Mouse (Mus musculus): ENCODE results near the gene Ppp2r2d. TPM values are rescaled to one million over a fixed set of nuclear protein-coding genes. Genes with fewer than 3 reads are reported as not detected.

The Ppp2r2d gene
- total RNA-seq, 2 experiments from 2014 or later = 33.8 to 37.0 TPM

DNA sequence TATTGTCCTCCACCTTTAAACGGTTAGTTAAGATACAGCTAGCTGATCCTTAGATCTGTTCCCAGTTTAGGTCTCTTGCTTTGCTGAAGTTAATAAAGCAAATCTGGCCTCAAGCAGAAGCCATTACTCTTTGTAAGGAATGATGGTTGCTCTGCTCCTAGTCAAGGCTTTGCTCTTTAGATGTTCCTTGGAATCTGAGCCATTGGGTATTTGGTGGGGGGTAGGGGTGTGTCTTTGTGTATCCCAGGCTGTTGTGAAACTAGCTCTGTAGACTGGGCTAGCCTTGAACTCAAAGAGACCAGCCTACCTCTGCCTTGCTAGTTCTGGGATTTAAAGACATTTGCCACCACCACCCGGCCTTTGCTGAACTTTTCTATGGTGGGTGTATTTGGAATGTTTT lies 8.3 kb downstream of the Ppp2r2d start:
- no peak for ATAC-seq (replicated peaks; ENCODE audit: poor library complexity)

GRCm38 (mm10) chr7:138856670-138857069 lies 10.8 kb downstream of the Ppp2r2d start:
- no peak for ATAC-seq (replicated peaks; ENCODE audit: poor library complexity)

DNA sequence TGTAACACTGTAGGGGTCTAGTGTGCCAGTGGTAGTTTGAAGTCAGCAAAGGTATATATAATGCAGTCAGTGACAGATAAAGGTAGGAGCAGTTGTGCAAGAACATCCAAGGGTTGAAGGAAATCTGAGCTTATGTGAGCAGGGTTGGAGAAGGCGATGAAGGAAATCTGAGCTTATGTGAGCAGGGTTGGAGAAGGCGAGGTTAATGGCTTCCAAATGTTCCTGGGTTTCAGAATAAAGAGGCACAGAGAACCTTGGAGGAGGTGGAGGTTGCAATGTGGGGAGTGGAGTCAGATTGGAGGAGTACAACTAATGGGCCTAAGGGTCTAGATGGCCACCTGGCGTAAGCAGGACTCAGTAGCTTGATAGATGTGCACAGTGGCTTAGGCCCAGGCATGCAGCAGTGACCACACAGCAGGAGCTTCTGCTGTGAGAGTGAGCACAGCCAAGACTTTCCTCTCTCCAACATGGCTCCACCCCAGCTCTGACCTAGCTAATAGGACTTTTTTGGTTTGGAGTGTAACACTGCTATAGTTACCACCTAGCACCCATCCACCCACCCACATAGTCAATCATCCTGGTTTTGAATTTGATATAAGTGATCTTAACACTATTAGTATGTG lies 18.2 kb downstream of the Ppp2r2d start:
- ATAC-seq (replicated peaks; ENCODE audit: poor library complexity) = no peak

DNA sequence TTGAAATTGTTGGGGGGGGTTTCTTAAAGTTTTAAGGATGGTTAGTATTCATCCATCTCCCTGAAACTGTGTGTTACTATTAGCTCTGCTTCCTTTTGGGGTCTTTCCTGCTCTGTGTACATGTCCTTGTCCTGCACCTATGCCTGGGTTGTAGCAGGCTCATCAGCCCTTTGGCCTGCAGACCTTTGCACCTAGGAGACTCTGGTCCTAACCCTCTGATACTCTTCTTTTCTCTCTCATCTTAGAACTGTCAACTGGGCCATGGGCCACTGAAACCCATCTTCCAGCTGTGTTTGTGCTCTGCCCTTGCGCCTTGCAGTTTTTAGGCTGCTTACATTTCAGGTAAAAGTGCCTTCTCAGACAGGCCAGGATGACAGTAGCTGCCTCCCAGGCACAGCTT lies 18.9 kb downstream of the Ppp2r2d start:
- no peak for ATAC-seq (replicated peaks; ENCODE audit: poor library complexity)

GRCm38 (mm10) chr7:138867286-138867685 lies 21.4 kb downstream of the Ppp2r2d start:
- peak; percentile 48 for ATAC-seq (replicated peaks; ENCODE audit: poor library complexity)

DNA sequence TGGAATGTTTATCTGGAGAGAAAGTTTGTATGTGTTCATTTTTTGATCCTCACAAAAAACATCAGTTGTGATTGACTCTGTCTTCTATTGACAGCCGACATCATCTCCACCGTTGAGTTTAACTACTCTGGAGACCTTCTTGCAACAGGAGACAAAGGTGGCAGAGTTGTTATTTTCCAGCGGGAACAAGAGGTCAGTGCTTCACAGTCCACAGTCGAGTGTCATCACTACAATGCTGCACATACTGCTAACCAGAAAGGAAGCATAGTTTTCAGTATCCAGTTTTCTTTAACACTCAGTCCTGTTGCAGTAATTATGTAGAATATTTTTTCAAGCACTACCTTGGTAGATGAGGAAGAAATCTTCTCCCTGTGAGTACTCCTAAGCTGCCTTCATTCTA lies 22.4 kb downstream of the Ppp2r2d start:
- no peak for ATAC-seq (replicated peaks; ENCODE audit: poor library complexity)

DNA sequence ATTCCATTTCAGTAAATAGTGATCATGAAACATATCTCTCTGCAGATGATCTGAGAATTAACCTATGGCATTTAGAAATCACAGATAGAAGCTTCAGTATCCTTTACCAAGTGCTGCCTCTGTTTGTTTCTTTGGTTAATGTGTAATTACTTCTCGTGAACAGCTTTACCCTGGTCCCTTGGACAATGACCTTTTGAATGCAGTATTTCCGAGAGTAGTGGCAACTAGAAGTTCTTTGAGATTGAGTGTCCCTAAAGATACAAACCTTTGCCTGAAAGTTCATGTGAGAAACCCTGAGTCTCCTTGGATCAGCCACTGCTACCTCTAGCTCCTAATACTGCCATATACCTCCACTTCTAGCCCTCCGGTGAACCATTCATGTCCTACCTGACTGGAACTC lies 27.1 kb downstream of the Ppp2r2d start:
- no peak for ATAC-seq (replicated peaks; ENCODE audit: poor library complexity)

GRCm38 (mm10) chr7:138875031-138875430 lies 29.2 kb downstream of the Ppp2r2d start:
- ATAC-seq (replicated peaks; ENCODE audit: poor library complexity) = no peak

DNA sequence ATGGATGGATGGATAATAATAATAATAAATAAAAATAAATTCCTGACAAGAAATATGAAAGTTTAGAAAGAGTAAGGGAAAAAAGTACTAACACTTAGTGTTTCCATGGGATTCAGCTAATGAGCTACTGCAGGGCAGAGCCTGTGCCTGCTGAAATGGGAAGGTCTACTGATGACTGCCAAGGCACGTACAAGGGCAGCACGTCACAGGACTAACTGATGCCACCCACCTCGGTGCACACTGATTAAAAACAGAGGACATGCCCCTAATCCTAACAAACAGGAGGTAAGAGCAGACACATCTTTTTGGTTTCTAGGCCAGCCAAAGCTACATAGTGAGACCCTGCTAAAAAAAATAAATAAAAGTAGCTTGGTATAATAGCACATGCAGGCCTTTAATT lies 37.8 kb downstream of the Ppp2r2d start:
- no peak for ATAC-seq (replicated peaks; ENCODE audit: poor library complexity)

DNA sequence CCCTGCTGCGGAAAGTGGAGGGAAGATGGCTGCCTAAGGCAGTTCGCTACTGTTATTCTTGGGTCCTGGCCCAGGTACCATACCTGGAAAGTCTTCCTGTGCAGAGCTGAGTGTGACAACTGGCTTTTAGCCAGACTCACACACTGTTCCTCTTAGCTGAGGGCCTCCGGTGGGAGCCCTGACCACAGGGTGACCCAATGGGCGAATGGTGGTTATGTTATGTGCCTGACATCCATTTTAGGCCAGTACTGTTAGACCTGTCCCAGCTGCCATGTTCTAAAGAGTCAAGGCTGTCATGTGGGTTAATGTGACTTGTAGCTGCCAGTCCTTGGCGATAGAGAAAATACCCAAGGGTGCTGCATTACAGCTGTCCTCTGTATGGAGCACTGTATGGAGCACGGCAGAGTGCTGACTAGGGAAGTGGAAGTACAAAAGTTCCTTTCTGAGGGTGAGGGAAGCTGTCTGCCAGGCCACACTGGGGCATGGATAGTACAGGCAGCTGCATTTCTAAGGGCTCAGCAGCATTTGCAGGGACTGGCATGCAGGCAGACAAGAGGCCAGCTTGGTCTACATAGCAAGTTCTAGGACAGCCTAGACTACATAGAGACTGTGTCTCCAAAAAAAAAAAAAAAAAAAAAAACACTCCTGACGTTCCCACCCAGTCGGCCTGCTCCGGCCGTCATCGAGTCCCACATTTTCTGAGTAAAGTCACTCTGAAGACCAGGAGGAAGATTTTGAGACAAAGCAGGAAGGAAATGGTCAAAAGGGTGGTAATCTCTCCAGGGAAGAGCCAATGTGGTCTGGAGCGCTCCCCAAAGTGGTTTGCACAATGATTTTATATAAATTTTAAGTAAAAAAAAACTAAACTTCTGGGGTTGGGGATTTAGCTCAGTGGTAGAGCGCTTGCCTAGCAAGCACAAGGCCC lies 39.7 kb downstream of the Ppp2r2d start:
- ATAC-seq (replicated peaks; ENCODE audit: poor library complexity) = peak; percentile 82

GRCm38 (mm10) chr7:138898122-138898521 lies 52.2 kb downstream of the Ppp2r2d start:
- no peak for ATAC-seq (replicated peaks; ENCODE audit: poor library complexity)

GRCm38 (mm10) chr7:138898743-138899142 lies 52.9 kb downstream of the Ppp2r2d start:
- ATAC-seq (replicated peaks; ENCODE audit: poor library complexity) = no peak

GRCm38 (mm10) chr7:138903886-138904435 lies 58.1 kb downstream of the Ppp2r2d start:
- no peak for ATAC-seq (replicated peaks; ENCODE audit: poor library complexity)

GRCm38 (mm10) chr7:138906441-138906840 lies 60.6 kb downstream of the Ppp2r2d start:
- no peak for ATAC-seq (replicated peaks; ENCODE audit: poor library complexity)

DNA sequence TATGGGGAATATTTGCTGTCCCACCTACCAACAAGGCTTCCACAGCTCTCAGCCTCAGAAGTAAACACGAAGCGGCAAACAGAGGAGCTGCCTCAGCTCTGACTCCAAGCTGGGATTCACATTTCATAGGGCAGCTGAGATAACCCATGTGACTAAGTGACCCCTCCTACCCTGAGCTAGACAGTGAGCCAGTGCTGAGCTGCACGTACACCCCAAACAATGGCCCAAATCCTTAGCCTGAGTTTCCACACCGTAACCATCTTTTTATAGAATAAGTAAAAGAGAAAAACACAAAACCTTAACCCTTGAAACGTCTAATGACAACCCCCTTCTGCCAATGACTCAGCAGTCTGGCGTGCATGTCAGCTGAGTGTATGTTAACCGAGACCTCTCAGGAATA lies 61.2 kb downstream of the Ppp2r2d start:
- peak; percentile 12; the same call in 1 of the 2 replicates for ATAC-seq (replicated peaks; ENCODE audit: poor library complexity)

DNA sequence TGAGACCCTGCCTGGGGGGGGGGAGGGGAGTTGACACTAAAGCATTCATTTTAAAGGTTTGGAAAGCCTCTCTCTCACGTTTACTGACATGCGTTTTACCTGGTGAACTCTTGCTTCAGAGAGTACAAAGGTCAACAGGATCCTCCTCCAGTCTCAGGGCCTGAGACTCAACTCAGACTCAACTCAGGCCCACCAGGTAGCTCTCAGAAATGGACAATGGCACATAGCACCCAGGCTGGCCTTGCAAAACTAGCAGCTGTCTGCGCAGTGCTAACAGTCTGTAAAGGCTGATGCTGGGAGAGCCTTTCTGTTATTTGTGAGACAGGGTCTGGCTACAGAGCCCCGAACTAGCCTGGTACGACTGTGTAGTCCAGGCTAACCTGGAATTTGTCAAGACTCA lies 62.1 kb downstream of the Ppp2r2d start:
- no peak for ATAC-seq (replicated peaks; ENCODE audit: poor library complexity)

DNA sequence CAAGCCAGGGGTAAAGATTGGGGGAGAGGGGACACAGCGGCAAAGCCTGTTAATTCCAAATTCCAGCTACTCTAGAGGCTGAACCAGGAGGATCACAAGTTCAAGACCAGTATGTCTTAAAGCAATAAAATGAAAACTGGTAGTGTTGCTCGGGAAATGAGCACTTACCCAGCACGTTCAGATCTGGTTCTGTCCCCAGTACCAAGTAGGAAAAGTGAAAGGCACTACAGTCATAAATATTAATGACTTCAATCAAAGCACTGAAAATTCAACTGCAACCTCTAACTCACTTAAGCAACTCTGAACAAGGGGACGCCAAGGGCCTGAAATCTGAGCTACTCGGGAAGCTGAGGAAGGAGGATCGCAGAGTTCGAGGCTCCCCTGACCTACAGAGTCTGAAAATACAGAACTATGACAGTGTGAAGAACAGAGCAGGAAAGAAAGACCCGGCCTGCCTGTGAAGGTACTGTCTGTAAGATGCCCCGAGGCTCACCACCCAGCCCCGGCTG lies 62.9 kb downstream of the Ppp2r2d start:
- no peak for ATAC-seq (replicated peaks; ENCODE audit: poor library complexity)

- ATAC-seq (replicated peaks; ENCODE audit: poor library complexity) = peak; percentile 87
Observed at GRCm38 (mm10) chr7:138909277-138910192, 63.7 kb downstream of the Ppp2r2d start, which contains the start of gene Bnip3. TSS of gene Bnip3 (minus strand) at chr7:138909519.

GRCm38 (mm10) chr7:138910193-138910562 lies 64.3 kb downstream of the Ppp2r2d start:
- no peak; the same call in 1 of the 2 replicates for ATAC-seq (replicated peaks; ENCODE audit: poor library complexity)

GRCm38 (mm10) chr7:138913616-138914015 lies 67.7 kb downstream of the Ppp2r2d start:
- ATAC-seq (replicated peaks; ENCODE audit: poor library complexity) = no peak
